Mouse (Mus musculus) forebrain, embryonic 16.5 days (tissue): ENCODE measurements at regions not wholly inside any gene's neighbourhood (a gene's known extent, or its start where the extent isn't known, plus 50 kb on each side); places are given as distances from the start of the nearest gene placed in this dataset.

ENCODE experiments used
- ATAC-seq: fragments of 200-750 bp; cut with Nextera tagmentation; 2 replicates; pipeline ENCODE4 v1.8.0; 2017; ENCODE audit warnings: mild to moderate bottlenecking, moderate library complexity
- H3K27ac ChIP-seq: fragments of 300-500 bp; sonication (generic); 2 replicates; pipeline ENCODE4 v1.5.1; 2014; ENCODE audit warnings: low read length, control low read depth
- H3K27me3 ChIP-seq: fragments of 300-500 bp; sonication (generic); replicated peaks from 2 replicates; pipeline ENCODE4 v1.6.1; 2014; ENCODE audit warnings: low read length; ENCODE audit not compliant: control insufficient read depth, insufficient read depth
- H3K36me3 ChIP-seq: fragments of 300-500 bp; sonication (generic); 2 replicates; pipeline ENCODE4 v1.6.1; 2014; ENCODE audit not compliant: control insufficient read depth, insufficient read depth
- H3K4me1 ChIP-seq: fragments of 300-500 bp; sonication (generic); replicated peaks from 2 replicates; pipeline ENCODE4 v1.6.1; 2014; ENCODE audit warnings: low read length; ENCODE audit not compliant: control insufficient read depth, insufficient read depth
- H3K4me2 ChIP-seq: fragments of 300-500 bp; sonication (generic); 2 replicates; pipeline ENCODE4 v1.6.1; 2014; ENCODE audit warnings: mild to moderate bottlenecking, low read length, control low read depth
- H3K4me3 ChIP-seq: fragments of 300-500 bp; sonication (generic); replicated peaks from 2 replicates; pipeline ENCODE4 v1.5.1; 2014; ENCODE audit warnings: mild to moderate bottlenecking, low read length, control low read depth
- H3K9ac ChIP-seq: fragments of 300-500 bp; sonication (generic); replicated peaks from 2 replicates; pipeline ENCODE4 v1.6.1; 2014; ENCODE audit warnings: low read depth, low read length, control low read depth
- H3K9me3 ChIP-seq: fragments of 300-500 bp; sonication (generic); 2 replicates; pipeline ENCODE4 v1.6.1; 2016; ENCODE audit warnings: low read length; ENCODE audit not compliant: control insufficient read depth
- WGBS: fragments of 180-500 bp; shearing (Covaris S2); extraction: QIAGEN DNeasy Blood & Tissue Kit; methylation state at CpG from one replicate; pipeline ENCODE4 v1.1.7; 2014; 5-methylcytosine and 5-hydroxymethylcytosine counted together

- no peak overlapping the region for H3K27ac ChIP-seq
- no peaks in the 10 kb centered on the region for H3K9me3 ChIP-seq
- H3K36me3 ChIP-seq, result no peaks in the 10 kb centered on the region
- H3K9ac ChIP-seq, result no peak overlapping the region
- H3K4me1 ChIP-seq, result peaks cover 24% of the 10 kb centered on the region
- peak; percentile 7; the same call in 1 of the 2 replicates for ATAC-seq
- H3K4me2 ChIP-seq, result no peak overlapping the region
- H3K4me3 ChIP-seq, result no peak overlapping the region
- no peaks in the 10 kb centered on the region for H3K27me3 ChIP-seq
- 41% methylated on average over 12 of the region's 12 CpGs for WGBS
These were observed 164.4 kb downstream of the Ly86 start for GRCm38 (mm10) chr13:37509352-37509851.

GRCm38 (mm10) chr13:37510511-37510910 lies 165.5 kb downstream of the Ly86 start:
- WGBS, result 80% methylated on average over 6 of the region's 6 CpGs
- no peak overlapping the region for H3K4me2 ChIP-seq
- ATAC-seq, result no peak

GRCm38 (mm10) chr13:37511006-37511405 lies 166.0 kb downstream of the Ly86 start:
- 86% methylated on average over 6 of the region's 6 CpGs for WGBS
- no peak overlapping the region for H3K4me3 ChIP-seq
- no peaks in the 10 kb centered on the region for H3K9me3 ChIP-seq
- H3K4me2 ChIP-seq, result no peak overlapping the region
- peaks cover 25% of the 10 kb centered on the region for H3K4me1 ChIP-seq
- no peak overlapping the region for H3K27ac ChIP-seq
- H3K36me3 ChIP-seq, result no peaks in the 10 kb centered on the region
- H3K9ac ChIP-seq, result no peak overlapping the region
- ATAC-seq, result no peak
- no peaks in the 10 kb centered on the region for H3K27me3 ChIP-seq

More at GRCm38 (mm10) chr13:37510511-37510910, 165.5 kb downstream of the Ly86 start:
- Histone ChIP-seq H3K27ac (no peak overlapping the region), H3K4me1 (peaks cover 30% of the 10 kb centered on the region), H3K36me3 (no peaks in the 10 kb centered on the region), H3K27me3 (no peaks in the 10 kb centered on the region), H3K9me3 (no peaks in the 10 kb centered on the region), H3K9ac (no peak overlapping the region), H3K4me3 (no peak overlapping the region)

GRCm38 (mm10) chr13:37511406-37511805 lies 166.4 kb downstream of the Ly86 start:
- Histone ChIP-seq H3K4me3 (no peak overlapping the region), H3K9ac (no peak overlapping the region), H3K27ac (no peak overlapping the region), H3K36me3 (no peaks in the 10 kb centered on the region), H3K4me1 (peaks cover 25% of the 10 kb centered on the region), H3K27me3 (no peaks in the 10 kb centered on the region), H3K9me3 (no peaks in the 10 kb centered on the region), H3K4me2 (no peak overlapping the region)
- no peak for ATAC-seq
- 84% methylated on average over 4 of the region's 4 CpGs for WGBS

- Histone ChIP-seq H3K4me1 (peaks cover 28% of the 10 kb centered on the region), H3K4me2 (no peak overlapping the region), H3K27me3 (no peaks in the 10 kb centered on the region), H3K36me3 (no peaks in the 10 kb centered on the region), H3K4me3 (no peak overlapping the region), H3K9ac (no peak overlapping the region), H3K27ac (no peak overlapping the region), H3K9me3 (no peaks in the 10 kb centered on the region)
- WGBS, result 71% methylated on average over 3 of the region's 3 CpGs
- ATAC-seq, result no peak
These were observed 167.8 kb downstream of the Ly86 start for GRCm38 (mm10) chr13:37512781-37513180.

- 20% methylated on average over 2 of the region's 2 CpGs for WGBS
- peaks cover 28% of the 10 kb centered on the region for H3K4me1 ChIP-seq
- H3K4me3 ChIP-seq, result no peak overlapping the region
- H3K27me3 ChIP-seq, result no peaks in the 10 kb centered on the region
- H3K9ac ChIP-seq, result peak overlapping the region; percentile 43
- no peak; the same call in 1 of the 2 replicates for ATAC-seq
- H3K27ac ChIP-seq, result peak overlapping the region; percentile 71
- H3K9me3 ChIP-seq, result no peaks in the 10 kb centered on the region
- no peaks in the 10 kb centered on the region for H3K36me3 ChIP-seq
- peak overlapping the region; percentile 47 for H3K4me2 ChIP-seq
These were observed 168.3 kb downstream of the Ly86 start for GRCm38 (mm10) chr13:37513206-37513904.

GRCm38 (mm10) chr13:37513905-37514607 lies 169.0 kb downstream of the Ly86 start:
- ATAC-seq, result peak; percentile 80
- no peaks in the 10 kb centered on the region for H3K27me3 ChIP-seq
- WGBS, result 5% methylated on average over 23 of the region's 23 CpGs
- peak overlapping the region; percentile 47 for H3K4me2 ChIP-seq
- H3K36me3 ChIP-seq, result no peaks in the 10 kb centered on the region
- H3K27ac ChIP-seq, result peak overlapping the region; percentile 71
- peak overlapping the region; percentile 11 for H3K4me3 ChIP-seq
- peaks cover 21% of the 10 kb centered on the region for H3K4me1 ChIP-seq
- H3K9ac ChIP-seq, result peak overlapping the region; percentile 43
- no peaks in the 10 kb centered on the region for H3K9me3 ChIP-seq

GRCm38 (mm10) chr13:37514641-37515305 lies 169.8 kb downstream of the Ly86 start:
- Histone ChIP-seq H3K36me3 (no peaks in the 10 kb centered on the region), H3K27me3 (no peaks in the 10 kb centered on the region), H3K4me3 (no peak overlapping the region), H3K9me3 (no peaks in the 10 kb centered on the region), H3K4me2 (peak overlapping the region; percentile 47), H3K27ac (peak overlapping the region; percentile 68), H3K9ac (no peak overlapping the region), H3K4me1 (peaks cover 16% of the 10 kb centered on the region)
- ATAC-seq, result no peak
- 72% methylated on average over 12 of the region's 12 CpGs for WGBS
